Mouse (Mus musculus) liver, postnatal 0 days (tissue): Measurements from ENCODE around the gene Stard8. TPM values are rescaled to one million over a fixed set of nuclear protein-coding genes. Genes with fewer than 3 reads are reported as not detected.
"Not testable (repeated sequence)": the region's sequence is repeated elsewhere in the genome, so short reads cannot be mapped to it uniquely, and the experiment has no call there.

ENCODE experiments used
- ATAC-seq: fragments of 200-750 bp; cut with Nextera tagmentation; 2 replicates; pipeline ENCODE4 v1.8.0; 2017; ENCODE audit warnings: mild to moderate bottlenecking, moderate library complexity
- DNase-seq: peaks from one replicate; pipeline ENCODE4 v3.0.0-alpha.2; 2016
- H3K27ac ChIP-seq: fragments of 300-500 bp; sonication (generic); 2 replicates; pipeline ENCODE4 v1.5.1; 2014; ENCODE audit warnings: antibody characterized with exemption, moderate library complexity, mild to moderate bottlenecking, low read depth
- H3K27me3 ChIP-seq: fragments of 300-500 bp; sonication (generic); 2 replicates; pipeline ENCODE4 v1.6.1; 2014; ENCODE audit warnings: low read length, control low read depth, mixed read lengths; ENCODE audit not compliant: insufficient read depth
- H3K36me3 ChIP-seq: fragments of 300-500 bp; sonication (generic); replicated peaks from 2 replicates; pipeline ENCODE4 v1.6.1; 2014; ENCODE audit warnings: mild to moderate bottlenecking, control low read depth, low read length, moderate library complexity, mixed read lengths; ENCODE audit not compliant: insufficient read depth
- H3K4me1 ChIP-seq: fragments of 300-500 bp; sonication (generic); 2 replicates; pipeline ENCODE4 v1.6.1; 2014; ENCODE audit warnings: antibody characterized with exemption, mild to moderate bottlenecking, control low read depth; ENCODE audit not compliant: insufficient read depth
- H3K4me2 ChIP-seq: fragments of 300-500 bp; sonication (generic); 2 replicates; pipeline ENCODE4 v1.6.1; 2014; ENCODE audit warnings: low read depth, mild to moderate bottlenecking, low read length, moderate library complexity, mixed read lengths
- H3K4me3 ChIP-seq: fragments of 300-500 bp; sonication (generic); 2 replicates; pipeline ENCODE4 v1.5.1; 2014; ENCODE audit warnings: low read depth, low read length
- H3K9ac ChIP-seq: fragments of 300-500 bp; sonication (generic); replicated peaks from 2 replicates; pipeline ENCODE4 v1.6.1; 2014; ENCODE audit warnings: mild to moderate bottlenecking, moderate library complexity
- H3K9me3 ChIP-seq: fragments of 300-500 bp; sonication (generic); 2 replicates; pipeline ENCODE4 v1.6.1; 2016; ENCODE audit warnings: mild to moderate bottlenecking, control low read depth, low read length, mixed read lengths
- CTCF ChIP-seq: sonication (generic); IDR thresholded peaks from 2 replicates; pipeline ENCODE4 v1.5.1; 2016; ENCODE audit warnings: antibody characterized with exemption, low read depth
- EP300 ChIP-seq: IDR thresholded peaks from 2 replicates; pipeline ENCODE4 v1.6.1; 2016; ENCODE audit warnings: antibody characterized with exemption, low read depth, mild to moderate bottlenecking
- WGBS: fragments of 180-500 bp; shearing (Covaris S2); extraction: QIAGEN DNeasy Blood & Tissue Kit; methylation state at CpG from one replicate; pipeline ENCODE4 v1.1.7; 2014; ENCODE audit not compliant: insufficient replicate concordance; 5-methylcytosine and 5-hydroxymethylcytosine counted together
- polyA plus RNA-seq: library from polyadenylated mRNA; unstranded; fragments of >200 nt; fragmentation: Nextera tagmentation; extraction: Ambion mirVana; gene quantifications from 2 replicates; pipeline ENCODE4 v1.2.1, GENCODE M21; 2015

The Stard8 gene
- polyA plus RNA-seq = 2.8 and 3.1 TPM in 2 replicates

DNA sequence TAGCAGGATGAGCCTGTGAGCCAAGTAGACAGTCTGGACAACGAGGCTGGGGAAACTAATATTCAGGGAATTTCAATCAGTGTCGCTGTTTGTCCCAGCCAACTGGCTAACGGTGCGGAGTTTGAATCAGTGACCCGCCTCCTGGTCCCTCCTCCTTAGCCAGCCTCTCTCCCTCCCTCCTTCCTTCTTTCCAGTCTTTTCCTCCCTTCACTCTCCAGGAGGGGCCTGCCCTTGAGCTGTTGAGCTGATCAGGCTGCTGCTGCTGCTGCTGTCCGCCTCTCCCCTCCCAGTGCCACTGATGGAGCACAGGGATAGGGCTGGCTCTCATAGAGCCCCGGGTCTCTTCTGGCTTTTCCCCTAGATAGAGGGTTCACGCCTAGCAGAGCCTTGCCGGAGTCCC is at the start of gene Stard8:
TSS of gene Stard8 (plus strand) at position 203 of the 400 bp plus-strand sequence.
- Histone ChIP-seq H3K27ac (no peak within 1 kb of the TSS), H3K9ac (no peak within 1 kb of the TSS), H3K4me1 (no peaks in the 10 kb centered on the region), H3K4me2 (no peak within 1 kb of the TSS), H3K4me3 (no peak within 1 kb of the TSS), H3K36me3 (no peaks in the 10 kb centered on the region), H3K27me3 (no peaks in the 10 kb centered on the region; the same call in 1 of the 2 replicates), H3K9me3 (no peaks in the 10 kb centered on the region)
- no peak for DNase-seq
- TF ChIP-seq EP300 = no peak
- TF ChIP-seq CTCF = no peak
- 67% methylated on average over 9 of the region's 9 CpGs for WGBS
- no peak for ATAC-seq

- no peak overlapping the region for H3K4me3 ChIP-seq
- DNase-seq = peak; percentile 40
- WGBS = 28% methylated on average over 6 of the region's 6 CpGs
- TF ChIP-seq CTCF (peak; percentile 67), EP300 (no peak)
- H3K27me3 ChIP-seq = no peaks in the 10 kb centered on the region
- no peak overlapping the region for H3K9ac ChIP-seq
- H3K9me3 ChIP-seq = no peaks in the 10 kb centered on the region
- H3K4me1 ChIP-seq = no peaks in the 10 kb centered on the region
- no peak overlapping the region for H3K27ac ChIP-seq
- no peak for ATAC-seq
- H3K36me3 ChIP-seq = no peaks in the 10 kb centered on the region
- no peak overlapping the region for H3K4me2 ChIP-seq
These were observed 49.1 kb upstream of the Stard8 start for GRCm38 (mm10) chrX:98953941-98954340.

DNA sequence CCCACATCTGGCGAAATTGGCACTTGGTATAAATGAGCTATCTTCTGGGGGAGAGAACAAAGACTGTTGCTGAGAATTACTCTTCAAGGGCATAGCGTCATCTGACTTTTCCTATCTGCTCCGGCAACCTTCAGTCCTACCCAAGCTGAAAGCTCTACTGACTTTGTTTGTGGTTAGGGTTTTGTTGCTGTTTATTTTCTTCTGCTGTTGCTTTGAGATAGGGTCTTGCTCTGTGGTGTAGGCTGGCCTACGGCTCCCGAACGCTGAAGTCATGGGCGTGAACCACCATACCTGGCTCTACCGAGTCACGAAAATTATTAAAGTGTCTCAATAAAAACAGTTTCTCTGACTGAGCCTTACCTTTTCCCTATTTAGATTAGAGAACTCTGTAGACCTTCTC is 44.8 kb upstream of the Stard8 start:
- DNase-seq = no peak
- TF ChIP-seq EP300 (peak; percentile 20; the same call in 1 of the 2 replicates), CTCF (no peak)
- no peak overlapping the region for H3K9ac ChIP-seq
- no peaks in the 10 kb centered on the region for H3K36me3 ChIP-seq
- H3K27me3 ChIP-seq = no peaks in the 10 kb centered on the region
- no peak overlapping the region for H3K4me2 ChIP-seq
- peak; percentile 56 for ATAC-seq
- no peaks in the 10 kb centered on the region for H3K4me1 ChIP-seq
- H3K4me3 ChIP-seq = no peak overlapping the region
- peak overlapping the region; percentile 16; the same call in 1 of the 2 replicates for H3K27ac ChIP-seq
- no peaks in the 10 kb centered on the region for H3K9me3 ChIP-seq
- WGBS = 66% methylated on average over 9 of the region's 9 CpGs

GRCm38 (mm10) chrX:98959050-98959449 is 44.0 kb upstream of the Stard8 start:
- no peaks in the 10 kb centered on the region for H3K4me1 ChIP-seq
- H3K27me3 ChIP-seq = no peaks in the 10 kb centered on the region
- DNase-seq (no peak), ATAC-seq (no peak)
- no peak overlapping the region for H3K9ac ChIP-seq
- 43% methylated on average over 4 of the region's 4 CpGs for WGBS
- TF ChIP-seq CTCF (no peak), EP300 (peak; percentile 63)
- no peak overlapping the region for H3K4me3 ChIP-seq
- H3K27ac ChIP-seq = no peak overlapping the region
- no peaks in the 10 kb centered on the region for H3K36me3 ChIP-seq
- H3K9me3 ChIP-seq = no peaks in the 10 kb centered on the region
- H3K4me2 ChIP-seq = no peak overlapping the region

- Histone ChIP-seq H3K9me3 (no peaks in the 10 kb centered on the region), H3K36me3 (no peaks in the 10 kb centered on the region), H3K4me2 (no peak overlapping the region), H3K4me1 (no peaks in the 10 kb centered on the region), H3K27me3 (no peaks in the 10 kb centered on the region), H3K4me3 (no peak overlapping the region), H3K9ac (no peak overlapping the region), H3K27ac (no peak overlapping the region)
- TF ChIP-seq EP300 = no peak
- TF ChIP-seq CTCF = no peak
- ATAC-seq = no peak
- DNase-seq = no peak
These were observed 39.3 kb upstream of the Stard8 start for GRCm38 (mm10) chrX:98963742-98964141.

DNA sequence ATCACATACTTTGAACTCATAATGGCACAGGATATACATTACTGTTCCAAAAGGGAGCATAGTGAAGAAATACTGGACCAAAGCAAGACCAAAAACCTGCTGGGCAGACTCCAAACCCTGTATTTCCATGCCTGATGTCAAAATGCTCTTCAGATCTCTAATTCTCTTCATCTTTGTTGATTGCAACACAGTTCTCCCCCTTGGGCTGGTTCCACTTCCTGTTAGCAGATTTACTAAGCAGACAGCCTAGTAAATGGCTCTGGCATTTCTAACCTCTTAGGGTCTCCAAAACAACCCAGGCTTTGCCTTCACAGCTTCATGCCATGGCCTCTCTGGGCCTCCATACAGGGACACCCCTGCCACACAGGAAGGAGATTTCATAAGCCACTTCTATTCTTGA is 38.5 kb upstream of the Stard8 start:
- DNase-seq = no peak
- H3K27me3 ChIP-seq = no peaks in the 10 kb centered on the region
- no peak overlapping the region for H3K27ac ChIP-seq

DNA sequence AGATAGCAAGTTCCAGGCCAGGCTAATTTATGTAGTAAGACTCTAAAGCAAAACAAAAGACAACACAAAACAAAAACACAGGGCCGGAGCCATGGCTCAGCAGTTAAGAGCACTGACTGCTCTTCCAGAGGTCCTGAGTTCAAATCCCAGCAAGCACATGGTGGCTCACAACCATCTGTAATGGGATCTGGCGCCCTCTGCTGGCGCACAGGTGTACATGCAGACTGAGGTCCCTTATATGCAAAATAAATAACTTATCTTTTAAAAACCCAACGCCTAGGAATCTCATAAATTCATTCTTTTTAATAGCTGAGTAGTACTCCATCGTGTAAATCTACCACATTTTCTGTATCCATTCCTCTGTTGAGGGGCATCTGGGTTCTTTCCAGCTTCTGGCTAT is 16.4 kb upstream of the Stard8 start:
- 43% methylated on average over 5 of the region's 5 CpGs for WGBS
- H3K4me2 ChIP-seq, H3K4me1 ChIP-seq, H3K4me3 ChIP-seq, H3K36me3 ChIP-seq, H3K27me3 ChIP-seq, DNase-seq, H3K9ac ChIP-seq, H3K9me3 ChIP-seq, H3K27ac ChIP-seq, ATAC-seq: not testable (repeated sequence)
- peak; percentile 56 for TF ChIP-seq CTCF

More for the DNA sequence above, 38.5 kb upstream of the Stard8 start:
- ATAC-seq = no peak
- H3K9me3 ChIP-seq = no peaks in the 10 kb centered on the region
- no peak overlapping the region for H3K9ac ChIP-seq
- no peak overlapping the region for H3K4me3 ChIP-seq
- TF ChIP-seq EP300 (no peak), CTCF (no peak)
- no peaks in the 10 kb centered on the region for H3K36me3 ChIP-seq
- H3K4me2 ChIP-seq = no peak overlapping the region
- H3K4me1 ChIP-seq = no peaks in the 10 kb centered on the region
